In genomic region chr2:37704141-37704760, GRCm38 (mm10) we compare ENCODE assay signal across 8 mouse cellular contexts. TPM values are rescaled to one million over a fixed set of nuclear protein-coding genes. Genes with fewer than 3 reads are reported as not detected.
A peak's percentile ranks its signal among the peaks of the same experiment; 100 is the strongest.
DNase-seq lines count a peak whose midpoint lies in the region; ATAC-seq and TF ChIP-seq lines count a peak whose summit lies in the region.

No protein-coding gene starts in this region.

- peak overlapping the region; percentile 80 for H3K4me2 ChIP-seq in embryonic facial prominence, embryonic 14.5 days (ENCODE audit: low read depth, low read length)
- peak overlapping the region; percentile 97 for H3K4me2 ChIP-seq in intestine, postnatal 0 days (replicated peaks; ENCODE audit: low read depth)
- peak overlapping the region; percentile 81 for H3K4me2 ChIP-seq in midbrain, embryonic 14.5 days (ENCODE audit: low read length)

- H3K9me3 ChIP-seq in embryonic facial prominence, embryonic 14.5 days (ENCODE audit: control insufficient read depth, low read length), result no peaks in the 10 kb centered on the region
- no peaks in the 10 kb centered on the region for H3K9me3 ChIP-seq in intestine, postnatal 0 days (ENCODE audit: control insufficient read depth)
- no peaks in the 10 kb centered on the region for H3K9me3 ChIP-seq in midbrain, embryonic 14.5 days (ENCODE audit: control insufficient read depth, low read length)

- ATAC-seq in embryonic facial prominence, embryonic 14.5 days (ENCODE audit: low read depth), result no peak
- no peak for ATAC-seq in intestine, postnatal 0 days
- ATAC-seq in midbrain, embryonic 14.5 days (ENCODE audit: low FRiP score, low TSS enrichment), result no peak
- no peak for ATAC-seq in activated CD4-positive, CD25-positive, alpha-beta regulatory T cell, adult 4 months

- peak overlapping the region; percentile 93; the same call in 1 of the 2 replicates for H3K9ac ChIP-seq in embryonic facial prominence, embryonic 14.5 days (ENCODE audit: low read depth, low read length)
- peak overlapping the region; percentile 88 for H3K9ac ChIP-seq in intestine, postnatal 0 days (ENCODE audit: low read depth, low read length)
- peak overlapping the region; percentile 96; the same call in 1 of the 2 replicates for H3K9ac ChIP-seq in midbrain, embryonic 14.5 days (replicated peaks; ENCODE audit: low read length)

- no peaks in the 10 kb centered on the region for H3K36me3 ChIP-seq in embryonic facial prominence, embryonic 14.5 days (ENCODE audit: control insufficient read depth, insufficient read depth, low read length)
- no peaks in the 10 kb centered on the region for H3K36me3 ChIP-seq in intestine, postnatal 0 days (ENCODE audit: control insufficient read depth, insufficient read depth)
- H3K36me3 ChIP-seq in midbrain, embryonic 14.5 days (ENCODE audit: control insufficient read depth, insufficient read depth, low read length), result no peaks in the 10 kb centered on the region

- no peak for TF ChIP-seq CTCF in intestine, postnatal 0 days (IDR thresholded peaks at IDR 0.05; ENCODE audit: low read depth)

- DNase-seq in adrenal gland, adult 2 months, result peak; percentile 21
- DNase-seq in adrenal gland, adult (ENCODE audit: inconsistent age in 2 of 2, low spot score in 1 of 2), result no peak
- DNase-seq in B cell, adult 2 months, result peak; percentile 15 to 17
- DNase-seq in embryonic facial prominence, embryonic 14.5 days (ENCODE audit: low spot score), result no peak
- peak; percentile 49 for DNase-seq in midbrain, embryonic 14.5 days
- no peak for DNase-seq in gastrocnemius, postnatal 10 days

- peak overlapping the region; percentile 93 for H3K4me3 ChIP-seq in embryonic facial prominence, embryonic 14.5 days (ENCODE audit: low read depth, low read length)
- H3K4me3 ChIP-seq in intestine, postnatal 0 days (ENCODE audit: low read depth, low read length), result peak overlapping the region; percentile 81
- H3K4me3 ChIP-seq in midbrain, embryonic 14.5 days (replicated peaks; ENCODE audit: low read depth, low read length), result peak overlapping the region; percentile 91

- H3K27me3 ChIP-seq in embryonic facial prominence, embryonic 14.5 days (replicated peaks; ENCODE audit: control insufficient read depth, insufficient read depth, low read length), result 0 out of 2 replicates have a peak, but pooled peaks cover 5% of the 10 kb centered on the region
- H3K27me3 ChIP-seq in intestine, postnatal 0 days (replicated peaks; ENCODE audit: control insufficient read depth, insufficient read depth, low read length), result no peaks in the 10 kb centered on the region
- no peaks in the 10 kb centered on the region for H3K27me3 ChIP-seq in midbrain, embryonic 14.5 days (ENCODE audit: control insufficient read depth, insufficient read depth, low read length)

- H3K27ac ChIP-seq in embryonic facial prominence, embryonic 14.5 days (replicated peaks; ENCODE audit: low read depth, low read length), result peak overlapping the region; percentile 91; the same call in 1 of the 2 replicates
- H3K27ac ChIP-seq in intestine, postnatal 0 days (ENCODE audit: low read depth, low read length), result no peak overlapping the region
- H3K27ac ChIP-seq in midbrain, embryonic 14.5 days (replicated peaks; ENCODE audit: low read depth, low read length), result peak overlapping the region; percentile 97

- WGBS in embryonic facial prominence, embryonic 14.5 days, result 13% methylated on average over 4 of the region's 4 CpGs
- 12% methylated on average over 4 of the region's 4 CpGs for WGBS in intestine, postnatal 0 days
- WGBS in midbrain, embryonic 14.5 days, result 13% methylated on average over 4 of the region's 4 CpGs

- peaks cover 11% of the 10 kb centered on the region for H3K4me1 ChIP-seq in embryonic facial prominence, embryonic 14.5 days (ENCODE audit: control insufficient read depth, insufficient read depth, low read length)
- peaks cover 3% of the 10 kb centered on the region for H3K4me1 ChIP-seq in intestine, postnatal 0 days (replicated peaks; ENCODE audit: control insufficient read depth, insufficient read depth, low read length)
- H3K4me1 ChIP-seq in midbrain, embryonic 14.5 days (ENCODE audit: control insufficient read depth, insufficient read depth, low read length), result peaks cover 26% of the 10 kb centered on the region

RNA-seq across cellular contexts. Expression of gene Strbp, which starts 0.6 kb away (rescaled TPM):
- total RNA-seq in adrenal gland, adult 2 months (2021), result 10 to 100 TPM; 57.0 to 61.7 TPM
- 1.5 TPM in 2 replicates for polyA plus RNA-seq in adrenal gland, adult 2 months (2012; rRNA removed)
- 35.5 and 38.1 TPM in 2 replicates for polyA plus RNA-seq in embryonic facial prominence, embryonic 14.5 days (2014; fragmentation: Nextera tagmentation; extraction: Ambion mirVana)
- polyA plus RNA-seq in intestine, postnatal 0 days (2015; fragmentation: Nextera tagmentation; extraction: Ambion mirVana), result 20.4 and 22.5 TPM in 2 replicates
- polyA plus RNA-seq in midbrain, embryonic 14.5 days (2014; fragmentation: Nextera tagmentation; extraction: Ambion mirVana), result 134 and 155 TPM in 2 replicates
- polyA plus RNA-seq in activated CD4-positive, CD25-positive, alpha-beta regulatory T cell, adult 4 months (2017; shearing (Covaris generic)), result 1 to 10 TPM; 7.4 to 7.8 TPM
- 10 to 100 TPM; 28.3 to 29.7 TPM for total RNA-seq in gastrocnemius, postnatal 10 days (2021)

Comparison
In these comparisons a context has a peak if more than half of its experiments do, and no peak if none do; other contexts are left out.
1. DNase-seq: peak in adrenal gland, adult 2 months (single experiment), B cell, adult 2 months (2 of 2) and midbrain, embryonic 14.5 days (single experiment); none in adrenal gland, adult (0 of 2), embryonic facial prominence, embryonic 14.5 days (single experiment) and gastrocnemius, postnatal 10 days (single experiment).
2. Peak in every context shown above with its lines, with median percentiles within 50 percentile points of each other: H3K4me2 ChIP-seq, H3K4me3 ChIP-seq and H3K9ac ChIP-seq.